Mouse (Mus musculus) hindbrain, embryonic 12.5 days (tissue): ENCODE data around the gene Stard10. TPM values are rescaled to one million over a fixed set of nuclear protein-coding genes. Genes with fewer than 3 reads are reported as not detected.

ENCODE experiments used
- ATAC-seq: fragments of 200-750 bp; cut with Nextera tagmentation; 2 replicates; pipeline ENCODE4 v1.8.0; 2017; ENCODE audit warnings: moderate TSS enrichment; ENCODE audit not compliant: low FRiP score
- H3K27ac ChIP-seq: fragments of 300-500 bp; sonication (generic); 2 replicates; pipeline ENCODE4 v1.5.1; 2016; ENCODE audit warnings: mild to moderate bottlenecking
- H3K27me3 ChIP-seq: fragments of 300-500 bp; sonication (generic); 2 replicates; pipeline ENCODE4 v1.6.1; 2016; ENCODE audit warnings: mild to moderate bottlenecking
- H3K36me3 ChIP-seq: fragments of 300-500 bp; sonication (generic); 2 replicates; pipeline ENCODE4 v1.6.1; 2016; ENCODE audit warnings: mild to moderate bottlenecking
- H3K4me1 ChIP-seq: fragments of 300-500 bp; sonication (generic); 2 replicates; pipeline ENCODE4 v1.6.1; 2016
- H3K4me2 ChIP-seq: fragments of 300-500 bp; sonication (generic); replicated peaks from 2 replicates; pipeline ENCODE4 v1.6.1; 2016; ENCODE audit warnings: mild to moderate bottlenecking
- H3K4me3 ChIP-seq: fragments of 300-500 bp; sonication (generic); 2 replicates; pipeline ENCODE4 v1.5.1; 2016; ENCODE audit warnings: mild to moderate bottlenecking
- H3K9ac ChIP-seq: fragments of 300-500 bp; sonication (generic); 2 replicates; pipeline ENCODE4 v1.6.1; 2016; ENCODE audit warnings: mild to moderate bottlenecking, moderate library complexity
- H3K9me3 ChIP-seq: fragments of 300-500 bp; sonication (generic); replicated peaks from 2 replicates; pipeline ENCODE4 v1.6.1; 2016; ENCODE audit warnings: mild to moderate bottlenecking
- WGBS: fragments of 180-500 bp; shearing (Covaris S2); methylation state at CpG from one replicate; pipeline ENCODE4 v1.1.7; 2016; 5-methylcytosine and 5-hydroxymethylcytosine counted together
- polyA plus RNA-seq: library from polyadenylated mRNA; unstranded; fragments of >200 nt; fragmentation: Nextera tagmentation; extraction: Ambion mirVana; gene quantifications from 2 replicates; pipeline ENCODE4 v1.2.1, GENCODE M21; 2016

Stard10 gene
- polyA plus RNA-seq = 10.6 and 11.5 TPM in 2 replicates

GRCm38 (mm10) chr7:101317014-101317413, at the start of gene Stard10:
Gene Stard10, plus strand, starts transcription at chr7:101317086.
- Histone ChIP-seq H3K4me2 (no peak within 1 kb of the TSS), H3K9me3 (no peaks in the 10 kb centered on the region), H3K4me3 (no peak within 1 kb of the TSS), H3K36me3 (no peaks in the 10 kb centered on the region), H3K4me1 (peaks cover 10% of the 10 kb centered on the region), H3K27ac (no peak within 1 kb of the TSS), H3K9ac (no peak within 1 kb of the TSS), H3K27me3 (peaks cover 28% of the 10 kb centered on the region)
- no peak for ATAC-seq
- 81% methylated on average over 3 of the region's 3 CpGs for WGBS

DNA sequence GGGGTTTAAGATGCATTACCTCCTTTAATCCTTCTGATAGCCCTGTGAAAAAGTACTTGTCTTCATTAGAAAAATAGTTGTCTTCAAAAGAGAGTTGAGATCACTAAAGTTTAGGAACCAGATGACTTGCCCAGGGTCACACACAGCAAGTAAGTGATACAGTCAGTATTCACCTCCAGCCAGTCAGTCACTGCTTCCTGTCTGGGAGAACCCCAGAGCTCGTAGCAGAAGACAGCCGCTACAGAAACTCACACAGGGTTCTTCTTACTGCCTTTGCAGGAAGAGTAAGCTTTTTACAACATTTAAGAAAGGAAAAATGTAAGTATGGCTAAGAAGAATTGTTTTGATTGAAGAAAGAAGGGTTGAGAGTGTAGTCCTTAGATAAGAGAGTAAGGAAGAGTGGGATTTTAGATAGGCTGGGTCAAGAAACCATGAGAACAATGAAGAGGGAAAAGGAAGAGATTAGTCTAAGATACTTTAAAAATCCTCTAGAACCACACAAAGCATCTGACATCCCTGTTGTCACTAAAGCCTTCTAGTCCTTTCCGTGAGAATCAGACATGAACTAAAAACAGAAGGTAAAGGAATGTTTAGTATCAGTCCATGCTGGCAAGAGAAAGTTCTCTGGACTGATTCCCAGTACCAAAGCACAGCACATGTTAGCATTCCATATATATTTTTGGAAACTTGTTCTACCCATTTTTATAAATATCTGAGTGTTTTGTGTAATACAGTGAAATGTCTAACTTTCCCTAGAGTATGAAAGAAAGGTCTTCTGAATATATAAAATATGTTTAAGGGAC, 49.2 kb upstream of the Stard10 start:
- no peak overlapping the region for H3K4me2 ChIP-seq
- no peak overlapping the region for H3K4me3 ChIP-seq
- H3K27ac ChIP-seq = no peak overlapping the region
- no peaks in the 10 kb centered on the region for H3K27me3 ChIP-seq
- H3K9me3 ChIP-seq = no peaks in the 10 kb centered on the region
- no peaks in the 10 kb centered on the region for H3K4me1 ChIP-seq
- peaks cover 16% of the 10 kb centered on the region for H3K36me3 ChIP-seq
- 77% methylated on average over 3 of the region's 3 CpGs for WGBS
- no peak for ATAC-seq
- H3K9ac ChIP-seq = no peak overlapping the region

DNA sequence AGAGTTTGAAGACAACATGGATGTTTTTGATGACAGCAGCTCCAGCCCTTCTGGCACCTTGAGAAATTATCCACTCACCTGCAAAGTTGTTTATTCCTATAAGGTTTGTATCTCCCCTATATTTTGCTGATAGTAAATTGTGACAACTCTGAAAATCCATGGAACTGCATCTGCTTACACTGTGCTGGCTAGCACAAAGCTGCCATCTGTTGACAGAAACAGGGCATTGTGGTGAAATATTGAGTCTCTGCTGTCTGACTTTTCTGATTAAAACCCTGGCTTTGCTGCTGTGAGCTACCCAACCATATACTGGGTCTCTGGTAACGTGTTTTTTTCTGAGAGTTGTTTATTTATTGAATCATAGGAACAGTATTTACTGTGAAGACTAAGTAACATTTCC, 45.3 kb upstream of the Stard10 start:
- no peak overlapping the region for H3K4me2 ChIP-seq
- no peak overlapping the region for H3K9ac ChIP-seq
- H3K27me3 ChIP-seq = no peaks in the 10 kb centered on the region
- no peak overlapping the region for H3K4me3 ChIP-seq
- peaks cover 33% of the 10 kb centered on the region for H3K36me3 ChIP-seq
- no peaks in the 10 kb centered on the region for H3K4me1 ChIP-seq
- WGBS = 94% methylated on average over 1 of the region's 1 CpGs
- no peaks in the 10 kb centered on the region for H3K9me3 ChIP-seq
- no peak overlapping the region for H3K27ac ChIP-seq
- no peak for ATAC-seq

GRCm38 (mm10) chr7:101272466-101273160, 44.3 kb upstream of the Stard10 start:
- H3K36me3 ChIP-seq = peaks cover 41% of the 10 kb centered on the region

GRCm38 (mm10) chr7:101282721-101283120, 34.2 kb upstream of the Stard10 start:
- Histone ChIP-seq H3K9ac (no peak overlapping the region), H3K4me3 (no peak overlapping the region), H3K27me3 (no peaks in the 10 kb centered on the region), H3K4me2 (no peak overlapping the region), H3K4me1 (no peaks in the 10 kb centered on the region), H3K27ac (no peak overlapping the region), H3K9me3 (no peaks in the 10 kb centered on the region), H3K36me3 (peaks cover 44% of the 10 kb centered on the region)
- ATAC-seq = no peak
- WGBS = 87% methylated on average over 3 of the region's 3 CpGs

More at GRCm38 (mm10) chr7:101272466-101273160, 44.3 kb upstream of the Stard10 start:
- ATAC-seq = no peak
- Histone ChIP-seq H3K27ac (no peak overlapping the region), H3K4me2 (no peak overlapping the region), H3K4me3 (no peak overlapping the region), H3K9me3 (no peaks in the 10 kb centered on the region), H3K4me1 (no peaks in the 10 kb centered on the region), H3K27me3 (no peaks in the 10 kb centered on the region), H3K9ac (no peak overlapping the region)
- 91% methylated on average over 8 of the region's 8 CpGs for WGBS

GRCm38 (mm10) chr7:101284504-101284903, 32.4 kb upstream of the Stard10 start:
- 100% methylated on average over 1 of the region's 1 CpGs for WGBS
- peaks cover 29% of the 10 kb centered on the region for H3K36me3 ChIP-seq
- no peak overlapping the region for H3K9ac ChIP-seq
- H3K4me3 ChIP-seq = no peak overlapping the region
- H3K27me3 ChIP-seq = no peaks in the 10 kb centered on the region
- H3K4me2 ChIP-seq = no peak overlapping the region
- no peak overlapping the region for H3K27ac ChIP-seq
- no peak for ATAC-seq
- no peaks in the 10 kb centered on the region for H3K4me1 ChIP-seq
- no peaks in the 10 kb centered on the region for H3K9me3 ChIP-seq

DNA sequence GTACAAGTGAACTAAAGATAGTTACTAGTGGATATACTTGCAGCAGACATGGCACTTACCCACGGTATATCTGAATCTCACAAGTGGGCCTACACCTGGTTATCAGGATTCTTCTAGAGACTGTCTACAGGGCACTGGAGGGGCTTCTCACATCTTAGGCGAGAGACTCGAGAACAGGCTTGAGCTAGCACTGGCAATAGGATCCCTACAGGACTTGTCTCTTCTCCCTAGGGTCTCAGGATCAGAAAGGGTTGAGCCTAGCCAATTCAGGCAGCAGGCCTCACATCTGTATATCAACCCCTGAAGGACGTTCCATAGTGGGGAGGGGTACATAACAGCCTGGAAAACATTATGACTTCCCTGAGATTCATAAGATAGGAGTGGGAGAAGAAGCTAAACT, 30.0 kb upstream of the Stard10 start:
- peaks cover 32% of the 10 kb centered on the region for H3K36me3 ChIP-seq
- WGBS = 81% methylated on average over 4 of the region's 4 CpGs
- H3K9me3 ChIP-seq = no peaks in the 10 kb centered on the region
- no peaks in the 10 kb centered on the region for H3K4me1 ChIP-seq
- no peak overlapping the region for H3K9ac ChIP-seq
- H3K4me2 ChIP-seq = no peak overlapping the region
- no peaks in the 10 kb centered on the region for H3K27me3 ChIP-seq
- no peak overlapping the region for H3K4me3 ChIP-seq
- no peak overlapping the region for H3K27ac ChIP-seq
- ATAC-seq = no peak

- no peaks in the 10 kb centered on the region for H3K27me3 ChIP-seq
- ATAC-seq = no peak
- no peak overlapping the region for H3K4me2 ChIP-seq
- no peak overlapping the region for H3K9ac ChIP-seq
- WGBS = 86% methylated on average over 2 of the region's 2 CpGs
- no peaks in the 10 kb centered on the region for H3K4me1 ChIP-seq
- no peak overlapping the region for H3K27ac ChIP-seq
- H3K9me3 ChIP-seq = no peaks in the 10 kb centered on the region
- H3K36me3 ChIP-seq = peaks cover 23% of the 10 kb centered on the region
- no peak overlapping the region for H3K4me3 ChIP-seq
These were observed 29.1 kb upstream of the Stard10 start for GRCm38 (mm10) chr7:101287820-101288219.

- ATAC-seq = no peak
- no peaks in the 10 kb centered on the region for H3K27me3 ChIP-seq
- H3K4me1 ChIP-seq = no peaks in the 10 kb centered on the region
- no peak overlapping the region for H3K9ac ChIP-seq
- 39% methylated on average over 4 of the region's 4 CpGs for WGBS
- no peaks in the 10 kb centered on the region for H3K9me3 ChIP-seq
- peaks cover 17% of the 10 kb centered on the region for H3K36me3 ChIP-seq
- no peak overlapping the region for H3K4me3 ChIP-seq
- H3K27ac ChIP-seq = no peak overlapping the region
- no peak overlapping the region for H3K4me2 ChIP-seq
These were observed 28.4 kb upstream of the Stard10 start for GRCm38 (mm10) chr7:101288436-101288835.

DNA sequence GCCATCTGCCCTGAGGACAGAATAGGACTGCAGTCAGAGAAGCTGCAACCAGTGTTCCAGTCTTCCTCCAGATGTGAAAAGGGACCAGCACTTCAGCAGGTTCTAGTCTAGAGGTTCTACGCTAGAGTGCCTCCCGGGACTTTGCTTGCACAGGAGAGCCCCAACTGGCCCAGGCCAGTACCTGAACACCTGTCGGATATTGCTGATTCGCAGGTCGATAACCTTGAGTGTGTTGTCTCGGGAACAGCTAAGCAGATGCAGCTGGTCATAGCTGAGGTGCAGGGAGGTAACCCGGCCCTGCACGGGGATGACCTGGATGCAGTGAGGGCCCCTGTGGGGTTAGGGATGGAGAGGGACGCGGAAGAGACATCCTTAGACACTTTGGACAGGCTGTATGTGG, 26.5 kb upstream of the Stard10 start:
- Histone ChIP-seq H3K36me3 (peaks cover 15% of the 10 kb centered on the region; the same call in 1 of the 2 replicates), H3K4me2 (no peak overlapping the region), H3K27me3 (no peaks in the 10 kb centered on the region), H3K9ac (no peak overlapping the region), H3K4me1 (no peaks in the 10 kb centered on the region), H3K4me3 (no peak overlapping the region), H3K9me3 (no peaks in the 10 kb centered on the region), H3K27ac (no peak overlapping the region)
- no peak for ATAC-seq
- WGBS = 92% methylated on average over 10 of the region's 10 CpGs

DNA sequence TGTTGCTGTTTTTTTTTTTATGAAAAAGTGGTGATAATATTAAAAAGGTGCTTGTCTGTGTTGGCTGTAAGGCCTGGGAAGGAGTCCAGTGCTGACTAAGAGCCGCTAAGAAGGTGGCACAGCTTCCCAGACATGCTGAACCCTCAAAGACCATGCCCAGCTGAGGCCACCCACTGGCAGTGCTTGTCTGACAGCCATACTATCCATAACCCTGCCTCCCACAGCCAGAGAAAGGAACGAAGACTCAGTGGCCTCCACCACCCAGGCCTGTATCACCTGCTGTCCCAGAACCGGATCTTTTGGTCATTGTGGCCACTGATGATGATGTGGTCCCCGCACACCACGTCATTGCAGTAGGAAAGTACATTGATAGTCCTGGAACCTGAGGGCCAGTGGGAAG, 25.7 kb upstream of the Stard10 start:
- H3K36me3 ChIP-seq = peaks cover 12% of the 10 kb centered on the region; the same call in 1 of the 2 replicates
- no peak overlapping the region for H3K27ac ChIP-seq
- 87% methylated on average over 5 of the region's 5 CpGs for WGBS
- H3K4me1 ChIP-seq = peaks cover 2% of the 10 kb centered on the region; the same call in 1 of the 2 replicates
- H3K4me3 ChIP-seq = no peak overlapping the region
- no peak overlapping the region for H3K9ac ChIP-seq
- ATAC-seq = no peak
- no peak overlapping the region for H3K4me2 ChIP-seq
- H3K9me3 ChIP-seq = no peaks in the 10 kb centered on the region
- no peaks in the 10 kb centered on the region for H3K27me3 ChIP-seq

GRCm38 (mm10) chr7:101291641-101292040, 25.2 kb upstream of the Stard10 start:
- Histone ChIP-seq H3K27me3 (no peaks in the 10 kb centered on the region), H3K4me2 (no peak overlapping the region), H3K4me3 (no peak overlapping the region), H3K9me3 (no peaks in the 10 kb centered on the region), H3K4me1 (peaks cover 6% of the 10 kb centered on the region; the same call in 1 of the 2 replicates), H3K27ac (no peak overlapping the region), H3K9ac (no peak overlapping the region), H3K36me3 (peaks cover 12% of the 10 kb centered on the region; the same call in 1 of the 2 replicates)
- WGBS = 91% methylated on average over 8 of the region's 8 CpGs
- no peak for ATAC-seq
